Mouse (Mus musculus) stomach, postnatal 0 days (tissue): ENCODE data around the gene Ssbp3.
A peak's percentile ranks its signal among the peaks of the same experiment; 100 is the strongest.

Source experiments
- CTCF ChIP-seq: IDR thresholded peaks from 2 replicates; pipeline ENCODE4 v1.5.1; 2016; ENCODE audit warnings: antibody characterized with exemption, low read depth, mild to moderate bottlenecking, moderate library complexity
- EP300 ChIP-seq: optimal IDR thresholded peaks from 2 replicates; pipeline ENCODE3; 2016; ENCODE audit warnings: antibody characterized with exemption

GRCm38 (mm10) chr4:106976576-106976975, 66.1 kb downstream of the Ssbp3 start:
- peak; percentile 15; the same call in 1 of the 2 replicates for TF ChIP-seq CTCF
- no peak for TF ChIP-seq EP300
